In the genomic region with DNA sequence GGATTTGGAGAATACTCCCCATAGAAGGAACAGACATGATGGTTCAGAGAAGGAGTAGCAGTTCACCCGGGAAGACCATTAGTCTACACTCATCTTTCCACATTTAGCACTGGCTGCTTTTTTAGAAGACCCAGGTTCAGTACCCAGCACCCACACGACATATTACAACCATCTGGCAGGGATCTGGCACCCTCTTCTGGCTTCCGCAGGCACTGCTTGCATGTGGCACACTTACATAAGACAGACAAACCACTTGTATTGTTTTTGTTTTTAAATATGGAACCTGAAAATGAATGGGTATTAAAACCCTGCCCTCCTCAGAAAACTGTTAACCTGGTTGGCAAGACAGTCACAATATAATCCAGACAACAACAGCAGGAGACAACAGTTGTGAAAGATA, we compare ENCODE assay signal across 20 mouse cellular contexts. TPM values are rescaled to one million over a fixed set of nuclear protein-coding genes. Genes with fewer than 3 reads are reported as not detected.
DNase-seq lines count a peak whose midpoint lies in the region; ATAC-seq and TF ChIP-seq lines count a peak whose summit lies in the region.
"Had no signal": no experiment of that assay in that cellular context is flagged by ENCODE, and none has a peak within 500 bp of the region (broad histone marks: within the 10 kb centered on the region; RNA-seq: fewer than 3 reads in every experiment).

No protein-coding gene starts in this region.

- H3K9me3 ChIP-seq in liver, postnatal 0 days (ENCODE audit: low read length), result no peaks in the 10 kb centered on the region
- H3K9me3 ChIP-seq in liver, embryonic 11.5 days (ENCODE audit: control insufficient read depth, low read length), result no peaks in the 10 kb centered on the region
- H3K9me3 ChIP-seq in hindbrain, embryonic 11.5 days (ENCODE audit: control insufficient read depth, low read length), result no peaks in the 10 kb centered on the region
- H3K9me3 ChIP-seq: embryonic facial prominence, embryonic 12.5 days; forebrain, embryonic 15.5 days; G1E; heart, embryonic 12.5 days; hindbrain, embryonic 10.5 days; hindbrain, embryonic 15.5 days had no signal

- no peaks in the 10 kb centered on the region for H3K4me1 ChIP-seq in liver, postnatal 0 days (ENCODE audit: insufficient read depth)
- H3K4me1 ChIP-seq in liver, embryonic 11.5 days (replicated peaks; ENCODE audit: control insufficient read depth, insufficient read depth, low read length), result no peaks in the 10 kb centered on the region
- H3K4me1 ChIP-seq in hindbrain, embryonic 11.5 days (replicated peaks; ENCODE audit: control insufficient read depth, insufficient read depth, low read length), result no peaks in the 10 kb centered on the region
- H3K4me1 ChIP-seq: embryonic facial prominence, embryonic 12.5 days; forebrain, embryonic 15.5 days; heart, embryonic 12.5 days; hindbrain, embryonic 10.5 days; hindbrain, embryonic 15.5 days had no signal

- H3K4me2 ChIP-seq in liver, postnatal 0 days (ENCODE audit: low read depth, low read length), result no peak overlapping the region
- no peak overlapping the region for H3K4me2 ChIP-seq in liver, embryonic 11.5 days
- H3K4me2 ChIP-seq in hindbrain, embryonic 11.5 days (replicated peaks; ENCODE audit: low read depth, low read length), result no peak overlapping the region
- H3K4me2 ChIP-seq: embryonic facial prominence, embryonic 12.5 days; forebrain, embryonic 15.5 days; heart, embryonic 12.5 days; hindbrain, embryonic 15.5 days had no signal

- no peak for TF ChIP-seq EP300 in liver, postnatal 0 days (IDR thresholded peaks at IDR 0.05; ENCODE audit: low read depth)

- H3K27ac ChIP-seq in liver, postnatal 0 days (ENCODE audit: low read depth), result no peak overlapping the region
- no peak overlapping the region for H3K27ac ChIP-seq in liver, embryonic 11.5 days (ENCODE audit: low read depth, low read length)
- H3K27ac ChIP-seq in hindbrain, embryonic 11.5 days (ENCODE audit: low read depth, low read length), result no peak overlapping the region
- H3K27ac ChIP-seq: embryonic facial prominence, embryonic 12.5 days; forebrain, embryonic 15.5 days; hindbrain, embryonic 10.5 days; hindbrain, embryonic 15.5 days had no signal

- 76% methylated on average over 3 of the region's 3 CpGs for WGBS in liver, postnatal 0 days (ENCODE audit: insufficient replicate concordance)
- 91% methylated on average over 3 of the region's 3 CpGs for WGBS in liver, embryonic 11.5 days
- 82% methylated on average over 3 of the region's 3 CpGs for WGBS in hindbrain, embryonic 11.5 days

- ATAC-seq in liver, postnatal 0 days, result no peak
- ATAC-seq in liver, embryonic 11.5 days (replicated peaks; ENCODE audit: low FRiP score), result no peak
- ATAC-seq in hindbrain, embryonic 11.5 days (ENCODE audit: low FRiP score), result no peak
- ATAC-seq: forebrain, embryonic 15.5 days; intestine, embryonic 16.5 days had no signal

- 0 out of 2 replicates have a peak, but pooled peaks have one; percentile 19 for TF ChIP-seq CTCF in liver, postnatal 0 days (IDR thresholded peaks at IDR 0.05; ENCODE audit: low read depth)

- no peak overlapping the region for H3K9ac ChIP-seq in liver, postnatal 0 days (replicated peaks)
- H3K9ac ChIP-seq in liver, embryonic 11.5 days (ENCODE audit: low read depth, low read length), result no peak overlapping the region
- H3K9ac ChIP-seq in hindbrain, embryonic 11.5 days (ENCODE audit: low read depth, low read length), result no peak overlapping the region
- H3K9ac ChIP-seq: embryonic facial prominence, embryonic 12.5 days; forebrain, embryonic 15.5 days; heart, embryonic 12.5 days; hindbrain, embryonic 15.5 days had no signal

- peaks cover 8% of the 10 kb centered on the region; the same call in 1 of the 2 replicates for H3K36me3 ChIP-seq in liver, postnatal 0 days (replicated peaks; ENCODE audit: insufficient read depth, low read length)
- peaks cover 5% of the 10 kb centered on the region; the same call in 1 of the 2 replicates for H3K36me3 ChIP-seq in liver, embryonic 11.5 days (ENCODE audit: control insufficient read depth, insufficient read depth, low read length)
- H3K36me3 ChIP-seq in hindbrain, embryonic 11.5 days (ENCODE audit: control insufficient read depth, insufficient read depth, low read length), result no peaks in the 10 kb centered on the region

- H3K4me3 ChIP-seq in liver, postnatal 0 days (ENCODE audit: low read depth, low read length), result no peak overlapping the region
- H3K4me3 ChIP-seq in liver, embryonic 11.5 days (ENCODE audit: low read depth, low read length), result no peak overlapping the region
- no peak overlapping the region for H3K4me3 ChIP-seq in hindbrain, embryonic 11.5 days (ENCODE audit: low read depth, low read length)
- H3K4me3 ChIP-seq: embryonic facial prominence, embryonic 12.5 days; forebrain, embryonic 15.5 days; heart, embryonic 12.5 days; hindbrain, embryonic 10.5 days; hindbrain, embryonic 15.5 days had no signal

- no peak for DNase-seq in liver, postnatal 0 days
- no peak for DNase-seq in liver, embryonic 11.5 days (ENCODE audit: low spot score)
- DNase-seq in ES-CJ7 (ENCODE audit: low read depth, low spot score) (peak; percentile 47), R1 (ENCODE audit: low read depth, low spot score) (peak; percentile 54)
- no peak for DNase-seq in lung, postnatal 4 days
- DNase-seq in hindbrain, embryonic 11.5 days (ENCODE audit: low spot score), result no peak
- no peak for DNase-seq in spleen, postnatal 36 days (ENCODE audit: low spot score in 2 of 2)
- DNase-seq: adrenal gland, adult 8-10 months; cerebellum, adult 11-12 months; cerebellum, adult 9-10 months; cerebellum, postnatal 25 days; gastrocnemius, postnatal 10 days; kidney, adult 2 months had no signal

- no peaks in the 10 kb centered on the region for H3K27me3 ChIP-seq in liver, postnatal 0 days (ENCODE audit: insufficient read depth, low read length)
- H3K27me3 ChIP-seq in liver, embryonic 11.5 days (replicated peaks; ENCODE audit: control insufficient read depth, insufficient read depth, low read length), result no peaks in the 10 kb centered on the region
- H3K27me3 ChIP-seq in hindbrain, embryonic 11.5 days (ENCODE audit: control insufficient read depth, insufficient read depth, low read length), result no peaks in the 10 kb centered on the region
- H3K27me3 ChIP-seq: embryonic facial prominence, embryonic 12.5 days; forebrain, embryonic 15.5 days; heart, embryonic 12.5 days; hindbrain, embryonic 15.5 days had no signal

RNA-seq across cellular contexts. Expression of a gene that starts 21.6 kb away (rescaled TPM):
- polyA plus RNA-seq in liver, postnatal 0 days (2015; fragmentation: Nextera tagmentation; extraction: Ambion mirVana), result 3.9 and 4.1 TPM in 2 replicates
- polyA plus RNA-seq in liver, embryonic 11.5 days (2014; fragmentation: Nextera tagmentation; extraction: Ambion mirVana), result 10.4 and 14.1 TPM in 2 replicates
- polyA plus RNA-seq in hindbrain, embryonic 11.5 days (2014; fragmentation: Nextera tagmentation; extraction: Ambion mirVana), result 13.4 and 19.2 TPM in 2 replicates

RNA-seq across cellular contexts. Expression of a gene that starts 59.6 kb away (rescaled TPM):
- 0.71 and 0.96 TPM in 2 replicates for polyA plus RNA-seq in liver, postnatal 0 days (2015; fragmentation: Nextera tagmentation; extraction: Ambion mirVana)
- polyA plus RNA-seq in liver, embryonic 11.5 days (2014; fragmentation: Nextera tagmentation; extraction: Ambion mirVana), result 2.7 and 2.9 TPM in 2 replicates
- polyA plus RNA-seq in hindbrain, embryonic 11.5 days (2014; fragmentation: Nextera tagmentation; extraction: Ambion mirVana), result 0.36 TPM in 1 of 2 replicates, not detected in the other

Comparison
In these comparisons a context has a peak if more than half of its experiments do, and no peak if none do; other contexts are left out.
1. DNase-seq: peak in ES-CJ7 (single experiment) and R1 (single experiment); none in liver, postnatal 0 days (single experiment), liver, embryonic 11.5 days (single experiment), lung, postnatal 4 days (0 of 2), hindbrain, embryonic 11.5 days (single experiment) and spleen, postnatal 36 days (0 of 2).